In the genomic region with DNA sequence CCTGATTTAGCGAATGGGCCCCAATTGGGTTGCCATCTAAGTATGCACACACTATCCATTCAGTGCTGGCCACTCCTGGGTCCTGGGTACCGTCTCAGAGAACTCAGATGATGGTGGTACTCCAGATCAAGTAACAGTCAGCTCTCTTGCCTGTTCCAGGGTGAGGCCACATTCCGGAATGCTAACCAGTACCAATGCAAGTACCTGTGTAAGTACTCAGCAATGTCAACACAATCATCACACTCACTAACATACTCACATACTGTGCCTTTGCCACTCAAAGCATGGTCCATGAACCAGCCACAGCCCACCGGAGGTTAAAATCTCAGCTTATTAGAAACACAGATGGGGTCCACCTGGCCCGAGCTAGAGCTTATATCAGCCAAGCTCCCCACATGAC, we compare ENCODE assay signal across 11 mouse cellular contexts. TPM values are rescaled to one million over a fixed set of nuclear protein-coding genes. Genes with fewer than 3 reads are reported as not detected.
DNase-seq lines count a peak whose midpoint lies in the region; ATAC-seq and TF ChIP-seq lines count a peak whose summit lies in the region.
"Had no signal": no experiment of that assay in that cellular context is flagged by ENCODE, and none has a peak within 500 bp of the region (broad histone marks: within the 10 kb centered on the region; RNA-seq: fewer than 3 reads in every experiment).

No protein-coding gene starts in this region.

- no peak for ATAC-seq in forebrain, embryonic 12.5 days (ENCODE audit: low FRiP score)
- no peak for ATAC-seq in forebrain, embryonic 11.5 days (replicated peaks; ENCODE audit: low FRiP score)
- ATAC-seq in embryonic facial prominence, embryonic 15.5 days (ENCODE audit: insufficient number of reproducible peaks, low FRiP score, low TSS enrichment, low read depth): no peak
- ATAC-seq in megakaryocyte progenitor cell, adult 5-6 weeks (replicated peaks; ENCODE audit: poor library complexity): no peak

- peaks cover 7% of the 10 kb centered on the region; the same call in 1 of the 2 replicates for H3K27me3 ChIP-seq in forebrain, embryonic 12.5 days
- H3K27me3 ChIP-seq in forebrain, embryonic 11.5 days (ENCODE audit: control insufficient read depth, insufficient read depth, low read length): no peaks in the 10 kb centered on the region
- H3K27me3 ChIP-seq in embryonic facial prominence, embryonic 15.5 days: no peaks in the 10 kb centered on the region

- 81% methylated on average over 5 of the region's 5 CpGs for whole genome bisulfite sequencing in forebrain, embryonic 12.5 days
- WGBS in forebrain, embryonic 11.5 days: 90% methylated on average over 5 of the region's 5 CpGs
- 76% methylated on average over 5 of the region's 5 CpGs for WGBS in embryonic facial prominence, embryonic 15.5 days

- no peak for DNase-seq in forebrain, embryonic 11.5 days (ENCODE audit: low spot score)
- DNase-seq in left cerebral cortex, adult 2 months (ENCODE audit: extremely low spot score in 1 of 2, low spot score in 2 of 2): no peak
- no peak for DNase-seq in left cerebral cortex, adult 11 months (ENCODE audit: low spot score)
- DNase-seq in lung, postnatal 36 days: peak; percentile 67
- DNase-seq in adrenal gland, postnatal 36 days: no peak
- DNase-seq: cerebellum, adult 2 months had no signal

- H3K36me3 ChIP-seq in forebrain, embryonic 12.5 days (replicated peaks): no peaks in the 10 kb centered on the region
- H3K36me3 ChIP-seq in forebrain, embryonic 11.5 days (ENCODE audit: control insufficient read depth, insufficient read depth, low read length): no peaks in the 10 kb centered on the region
- no peaks in the 10 kb centered on the region for H3K36me3 ChIP-seq in embryonic facial prominence, embryonic 15.5 days

- H3K27ac ChIP-seq in forebrain, embryonic 12.5 days: peak overlapping the region; percentile 79; the same call in 1 of the 2 replicates
- no peak overlapping the region for H3K27ac ChIP-seq in forebrain, embryonic 11.5 days (ENCODE audit: low read depth, low read length)
- peak overlapping the region; percentile 90 for H3K27ac ChIP-seq in left cerebral cortex, adult 2 months
- peak overlapping the region; percentile 72; the same call in 1 of the 2 replicates for H3K27ac ChIP-seq in embryonic facial prominence, embryonic 15.5 days (replicated peaks)

- H3K4me2 ChIP-seq in forebrain, embryonic 12.5 days: no peak overlapping the region
- no peak overlapping the region for H3K4me2 ChIP-seq in forebrain, embryonic 11.5 days (ENCODE audit: low read depth, low read length, severe bottlenecking)
- H3K4me2 ChIP-seq in embryonic facial prominence, embryonic 15.5 days (replicated peaks): no peak overlapping the region

- H3K9me3 ChIP-seq in forebrain, embryonic 12.5 days: no peaks in the 10 kb centered on the region
- H3K9me3 ChIP-seq in forebrain, embryonic 11.5 days (ENCODE audit: control insufficient read depth, low read length): no peaks in the 10 kb centered on the region
- H3K9me3 ChIP-seq in embryonic facial prominence, embryonic 15.5 days (replicated peaks): no peaks in the 10 kb centered on the region
- H3K9me3 ChIP-seq: megakaryocyte, embryonic 14.5 days had no signal

- H3K4me1 ChIP-seq in forebrain, embryonic 12.5 days: peaks cover 35% of the 10 kb centered on the region
- peaks cover 16% of the 10 kb centered on the region for H3K4me1 ChIP-seq in forebrain, embryonic 11.5 days (replicated peaks; ENCODE audit: control insufficient read depth, insufficient read depth, low read length)
- H3K4me1 ChIP-seq in embryonic facial prominence, embryonic 15.5 days: peaks cover 62% of the 10 kb centered on the region

- intact Hi-C loops in left cerebral cortex, adult 2 months (cut with DNase I): no loop called here

- H3K9ac ChIP-seq in forebrain, embryonic 12.5 days: no peak overlapping the region
- H3K9ac ChIP-seq in forebrain, embryonic 11.5 days (ENCODE audit: low read length): no peak overlapping the region
- H3K9ac ChIP-seq in embryonic facial prominence, embryonic 15.5 days: no peak overlapping the region

- no peak for TF ChIP-seq CTCF in left cerebral cortex, adult 2 months (IDR thresholded peaks at IDR 0.05)

- H3K4me3 ChIP-seq in forebrain, embryonic 12.5 days (replicated peaks): no peak overlapping the region
- no peak overlapping the region for H3K4me3 ChIP-seq in forebrain, embryonic 11.5 days (ENCODE audit: low read depth, low read length)
- no peak overlapping the region for H3K4me3 ChIP-seq in left cerebral cortex, adult 2 months
- H3K4me3 ChIP-seq in embryonic facial prominence, embryonic 15.5 days (replicated peaks): no peak overlapping the region
- H3K4me3 ChIP-seq: megakaryocyte, embryonic 14.5 days had no signal

RNA-seq across cellular contexts. Expression of a gene that starts 10.7 kb away (rescaled TPM):
- polyA plus RNA-seq in forebrain, embryonic 12.5 days (2016; fragmentation: Nextera tagmentation; extraction: Ambion mirVana): 3.6 TPM in 2 replicates
- polyA plus RNA-seq in forebrain, embryonic 11.5 days (2014; fragmentation: Nextera tagmentation; extraction: Ambion mirVana): 1.9 and 2.5 TPM in 2 replicates
- total RNA-seq in left cerebral cortex, adult 2 months (2021): 10 to 100 TPM; 93.7 to 95.4 TPM
- 2.8 and 3.5 TPM in 2 replicates for polyA plus RNA-seq in embryonic facial prominence, embryonic 15.5 days (2015; fragmentation: Nextera tagmentation; extraction: Ambion mirVana)
- 0.02 TPM in 1 of 2 replicates, not detected in the other for total RNA-seq in megakaryocyte progenitor cell, adult 5-6 weeks (2015)
- 0.17 and 1.4 TPM in 2 replicates for total RNA-seq in megakaryocyte progenitor cell, adult 5-6 weeks (2017)
- total RNA-seq in adrenal gland, postnatal 36 days (2021): 1 to 10 TPM; 4.0 to 5.6 TPM

RNA-seq across cellular contexts. Expression of a gene that starts 53.4 kb away (rescaled TPM):
- 0.72 and 0.87 TPM in 2 replicates for polyA plus RNA-seq in forebrain, embryonic 12.5 days (2016; fragmentation: Nextera tagmentation; extraction: Ambion mirVana)
- 1.8 and 2.1 TPM in 2 replicates for polyA plus RNA-seq in forebrain, embryonic 11.5 days (2014; fragmentation: Nextera tagmentation; extraction: Ambion mirVana)
- total RNA-seq in left cerebral cortex, adult 2 months (2021): 10 to 100 TPM; 14.0 to 15.3 TPM
- polyA plus RNA-seq in embryonic facial prominence, embryonic 15.5 days (2015; fragmentation: Nextera tagmentation; extraction: Ambion mirVana): 0.41 and 0.65 TPM in 2 replicates
- total RNA-seq in megakaryocyte progenitor cell, adult 5-6 weeks (2015): not detected in 2 replicates
- total RNA-seq in megakaryocyte progenitor cell, adult 5-6 weeks (2017): not detected in 2 replicates
- 1 to 10 TPM; 1.4 to 1.7 TPM for total RNA-seq in adrenal gland, postnatal 36 days (2021)
- total RNA-seq: gastrocnemius, postnatal 25 days had no signal

Comparison
In these comparisons a context has a peak if more than half of its experiments do, and no peak if none do; other contexts are left out.
1. RNA of a gene that starts 10.7 kb away (total RNA-seq): 93.7 to 95.4 TPM in left cerebral cortex, adult 2 months; 4.0 to 5.6 TPM in adrenal gland, postnatal 36 days and 0.02 to 1.4 TPM in megakaryocyte progenitor cell, adult 5-6 weeks; every median in the first group is over 10 times any median in the second.
2. RNA of a gene that starts 53.4 kb away (total RNA-seq): 14.0 to 15.3 TPM in left cerebral cortex, adult 2 months; 1.4 to 1.7 TPM in adrenal gland, postnatal 36 days and not detected in megakaryocyte progenitor cell, adult 5-6 weeks; every median in the first group is over 4 times any median in the second.